ENCODE assay signal across 14 mouse cellular contexts in the genomic region with DNA sequence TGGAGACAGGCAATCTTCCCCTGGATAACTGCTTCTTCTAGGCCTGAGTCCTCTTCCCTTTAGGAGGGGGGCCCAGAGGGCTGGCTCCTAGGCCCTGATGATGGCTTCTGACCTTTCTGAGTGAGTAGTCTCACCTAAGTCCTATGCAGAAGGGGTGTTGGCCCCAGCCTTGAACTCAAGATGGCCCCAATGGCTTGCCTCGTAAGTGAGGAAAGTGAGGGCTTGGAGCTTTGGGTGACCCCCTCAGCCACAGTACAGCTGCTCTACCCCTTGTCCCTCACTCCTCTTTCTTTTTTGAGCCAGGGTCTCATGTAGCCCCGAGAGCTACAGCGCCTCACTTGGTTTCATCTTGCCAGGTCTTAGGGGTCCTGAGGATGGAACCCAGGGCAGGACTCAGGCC. TPM values are rescaled to one million over a fixed set of nuclear protein-coding genes. Genes with fewer than 3 reads are reported as not detected.
A peak's percentile ranks its signal among the peaks of the same experiment; 100 is the strongest.
DNase-seq lines count a peak whose midpoint lies in the region; ATAC-seq and TF ChIP-seq lines count a peak whose summit lies in the region.
"Had no signal": no experiment of that assay in that cellular context is flagged by ENCODE, and none has a peak within 500 bp of the region (broad histone marks: within the 10 kb centered on the region; RNA-seq: fewer than 3 reads in every experiment).

No protein-coding gene starts in this region.

- no peak overlapping the region for H3K4me3 ChIP-seq in heart, adult 2 months
- H3K4me3 ChIP-seq in kidney, adult 2 months (ENCODE audit: insufficient read depth, low read depth, low read length) = no peak overlapping the region
- H3K4me3 ChIP-seq in neural tube, embryonic 15.5 days (replicated peaks) = no peak overlapping the region
- H3K4me3 ChIP-seq in stomach, embryonic 15.5 days (replicated peaks) = no peak overlapping the region
- H3K4me3 ChIP-seq: embryonic facial prominence, embryonic 12.5 days had no signal

- no peak for DNase-seq in heart, adult 2 months
- DNase-seq in heart, adult 18-20 months = no peak
- no peak for DNase-seq in kidney, adult 2 months
- DNase-seq in kidney, adult 11 months = no peak
- peak; percentile 19 for DNase-seq in neural tube, embryonic 10.5 days (ENCODE audit: extremely low spot score, low spot score)
- DNase-seq: cerebellum, adult 2 months; forebrain, postnatal 0 days; gastrocnemius, postnatal 36 days; lung, adult 2 months; spleen, adult 18-20 months had no signal

- H3K4me2 ChIP-seq in neural tube, embryonic 15.5 days = no peak overlapping the region
- H3K4me2 ChIP-seq in stomach, embryonic 15.5 days = no peak overlapping the region

- ATAC-seq in neural tube, embryonic 15.5 days (ENCODE audit: low FRiP score) = no peak
- no peak for ATAC-seq in stomach, embryonic 15.5 days (ENCODE audit: insufficient read depth, low FRiP score, low read depth)
- ATAC-seq in cerebellum, adult (ENCODE audit: insufficient number of reproducible peaks, low FRiP score, low TSS enrichment) = no peak
- ATAC-seq: forebrain, postnatal 0 days had no signal

- TF ChIP-seq CTCF in heart, adult 2 months (IDR thresholded peaks at IDR 0.05) = no peak
- no peak for TF ChIP-seq CTCF in kidney, adult 2 months (conservative IDR thresholded peaks at IDR 0.05; ENCODE audit: insufficient read depth, insufficient read length, low read depth, low read length)

- H3K9ac ChIP-seq in heart, adult 2 months (ENCODE audit: low read depth, low read length) = 0 out of 2 replicates have a peak overlapping the region, but pooled peaks have one; percentile 14
- H3K9ac ChIP-seq in neural tube, embryonic 15.5 days (replicated peaks) = no peak overlapping the region
- no peak overlapping the region for H3K9ac ChIP-seq in stomach, embryonic 15.5 days
- H3K9ac ChIP-seq: embryonic facial prominence, embryonic 12.5 days; forebrain, postnatal 0 days had no signal

- WGBS in heart, adult 2 months = 78% methylated on average over 3 of the region's 3 CpGs
- WGBS in kidney, adult 2 months = 80% methylated on average over 3 of the region's 3 CpGs
- WGBS in neural tube, embryonic 15.5 days = 76% methylated on average over 3 of the region's 3 CpGs
- 74% methylated on average over 3 of the region's 3 CpGs for WGBS in stomach, embryonic 15.5 days

- peaks cover 40% of the 10 kb centered on the region for H3K4me1 ChIP-seq in heart, adult 2 months (ENCODE audit: control insufficient read depth, insufficient read depth, low read length)
- H3K4me1 ChIP-seq in kidney, adult 2 months (ENCODE audit: control insufficient read depth, insufficient read depth, low read length) = peaks cover 60% of the 10 kb centered on the region
- H3K4me1 ChIP-seq in neural tube, embryonic 15.5 days = peaks cover 65% of the 10 kb centered on the region
- H3K4me1 ChIP-seq in stomach, embryonic 15.5 days = peaks cover 36% of the 10 kb centered on the region

- peaks cover 3% of the 10 kb centered on the region for H3K36me3 ChIP-seq in heart, adult 2 months (ENCODE audit: control insufficient read depth, insufficient read depth, low read length)
- no peaks in the 10 kb centered on the region for H3K36me3 ChIP-seq in kidney, adult 2 months (ENCODE audit: control insufficient read depth, insufficient read depth, low read length)
- H3K36me3 ChIP-seq in neural tube, embryonic 15.5 days = no peaks in the 10 kb centered on the region
- H3K36me3 ChIP-seq in stomach, embryonic 15.5 days = no peaks in the 10 kb centered on the region
- H3K36me3 ChIP-seq: embryonic facial prominence, embryonic 12.5 days had no signal

- peak overlapping the region; percentile 81 for H3K27ac ChIP-seq in heart, adult 2 months
- H3K27ac ChIP-seq in kidney, adult 2 months (ENCODE audit: insufficient read depth, low read depth, low read length) = peak overlapping the region; percentile 76
- H3K27ac ChIP-seq in neural tube, embryonic 15.5 days (replicated peaks) = no peak overlapping the region
- 0 out of 2 replicates have a peak overlapping the region, but pooled peaks have one; percentile 5 for H3K27ac ChIP-seq in stomach, embryonic 15.5 days
- H3K27ac ChIP-seq: embryonic facial prominence, embryonic 12.5 days had no signal

- peaks cover 2% of the 10 kb centered on the region; the same call in 1 of the 2 replicates for H3K79me2 ChIP-seq in heart, adult 2 months (replicated peaks; ENCODE audit: control insufficient read depth, insufficient read depth, low read length)

- H3K27me3 ChIP-seq in heart, adult 2 months (ENCODE audit: control insufficient read depth, insufficient read depth, low read length) = no peaks in the 10 kb centered on the region
- no peaks in the 10 kb centered on the region for H3K27me3 ChIP-seq in kidney, adult 2 months (replicated peaks; ENCODE audit: control insufficient read depth, insufficient read depth, low read length)
- no peaks in the 10 kb centered on the region for H3K27me3 ChIP-seq in neural tube, embryonic 15.5 days (replicated peaks)
- no peaks in the 10 kb centered on the region for H3K27me3 ChIP-seq in stomach, embryonic 15.5 days (replicated peaks)

- H3K9me3 ChIP-seq in neural tube, embryonic 15.5 days (replicated peaks) = no peaks in the 10 kb centered on the region
- H3K9me3 ChIP-seq in stomach, embryonic 15.5 days = no peaks in the 10 kb centered on the region
- H3K9me3 ChIP-seq: embryonic facial prominence, embryonic 12.5 days had no signal

- intact Hi-C loops in heart, adult 2 months (cut with DNase I) = loop anchor here (10.0 kb wide), 2 partner anchors 313 to 377 kb away; a partner anchor contains a TSS

- no peak for TF ChIP-seq POLR2A in heart, adult 2 months (IDR thresholded peaks at IDR 0.05; ENCODE audit: insufficient read depth, low read depth, low read length)
- no peak for TF ChIP-seq POLR2A in kidney, adult 2 months (IDR thresholded peaks at IDR 0.05; ENCODE audit: low read depth, low read length)

- no peak for TF ChIP-seq EP300 in heart, adult 2 months (IDR thresholded peaks at IDR 0.05; ENCODE audit: insufficient read depth, low read depth, low read length)

RNA-seq across cellular contexts. Expression of a gene that starts 11.6 kb away (rescaled TPM):
- total RNA-seq in heart, adult 2 months (2021) = 10 to 100 TPM; 17.2 to 20.3 TPM
- 8.1 and 10.1 TPM in 2 replicates for polyA plus RNA-seq in heart, adult 2 months (2012; rRNA removed)
- 10 to 100 TPM; 15.7 to 16.8 TPM for total RNA-seq in heart, adult 18-20 months (2021)
- polyA plus RNA-seq in kidney, adult 2 months (2012; rRNA removed) = 31.7 and 37.6 TPM in 2 replicates
- polyA plus RNA-seq in neural tube, embryonic 15.5 days (2015; fragmentation: Nextera tagmentation; extraction: Ambion mirVana) = 6.8 and 7.0 TPM in 2 replicates
- polyA plus RNA-seq in stomach, embryonic 15.5 days (2015; fragmentation: Nextera tagmentation; extraction: Ambion mirVana) = 8.1 and 9.2 TPM in 2 replicates
